Mouse (Mus musculus) CD4-positive, CD25-positive, alpha-beta regulatory T cell, adult 2 months (primary cell): ENCODE data around the gene Smg7.
"Not testable (repeated sequence)": the region's sequence is repeated elsewhere in the genome, so short reads cannot be mapped to it uniquely, and the experiment has no call there.

Experiments used
- DNase-seq: peaks from one replicate; pipeline ENCODE4 v3.0.0-alpha.2; 2012; ENCODE audit warnings: low read depth, low spot score

Smg7 gene

DNA sequence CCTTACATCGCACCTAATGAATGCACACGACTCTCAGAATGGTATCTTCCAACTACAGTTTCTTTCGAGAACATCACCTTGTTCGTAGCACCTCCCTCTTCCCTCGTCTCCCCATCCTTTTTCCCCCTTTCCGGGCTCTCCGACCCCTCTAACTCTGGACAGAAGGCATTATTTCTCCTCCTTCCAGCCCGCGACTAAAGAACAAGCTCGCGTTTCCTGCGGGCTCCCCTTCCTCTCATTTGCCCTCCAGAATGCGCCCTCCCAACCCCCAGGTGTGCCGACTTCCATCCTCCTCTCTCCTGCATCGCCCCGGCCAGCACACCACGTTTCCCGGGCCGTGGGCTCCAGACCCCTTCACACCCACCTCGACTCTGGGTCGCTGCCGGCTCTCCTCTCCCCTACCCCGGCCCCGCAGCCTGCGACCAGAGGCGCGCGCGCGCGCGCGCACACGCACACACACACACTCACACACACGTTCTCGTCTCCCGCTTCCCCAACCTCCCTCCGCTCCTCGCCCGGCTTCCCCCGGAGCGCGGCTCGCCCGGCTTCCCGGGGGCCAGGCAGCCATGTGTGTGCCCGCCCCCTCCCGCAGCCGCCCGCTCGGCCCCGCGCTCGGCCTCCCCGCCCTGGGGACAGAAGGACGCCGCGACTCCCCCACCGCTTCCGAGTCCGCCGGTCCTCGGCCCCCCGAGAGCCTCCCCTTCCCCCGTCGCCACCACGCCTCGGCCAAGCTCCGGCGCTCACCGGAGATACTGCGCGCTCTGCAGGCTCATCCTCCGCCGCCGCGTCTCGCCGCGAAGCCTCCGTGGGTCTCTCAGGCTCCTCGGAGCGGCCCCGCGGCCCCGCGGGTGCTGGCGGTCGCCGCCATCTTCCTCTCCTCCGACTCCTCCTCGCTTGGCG, at the start of gene Smg7:
Gene Smg7 (minus strand): TSS at position 882 of the 900 bp plus-strand sequence.
- DNase-seq = no peak

GRCm38 (mm10) chr1:152942977-152943376, 40.5 kb upstream of the Smg7 start:
- no peak for DNase-seq

DNA sequence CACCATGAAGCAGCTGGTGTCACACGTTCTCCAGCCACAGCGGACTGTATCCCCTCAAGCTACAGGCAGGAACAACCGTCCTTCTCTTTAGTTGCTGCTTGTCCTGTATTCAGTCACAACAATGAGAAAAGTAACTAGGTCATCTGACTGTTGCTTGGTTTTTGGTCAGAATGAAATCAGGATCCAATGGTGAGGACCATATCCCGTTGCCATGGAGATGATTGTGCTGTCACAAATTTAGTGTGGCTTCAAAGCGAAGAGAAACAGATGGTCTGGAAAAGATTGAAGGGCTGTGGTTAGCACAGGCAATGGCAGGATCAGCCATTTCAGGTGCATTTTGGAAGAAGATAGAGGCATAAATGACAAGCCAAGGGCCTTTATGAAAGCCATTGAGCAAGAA, 33.9 kb upstream of the Smg7 start:
- no peak for DNase-seq

DNA sequence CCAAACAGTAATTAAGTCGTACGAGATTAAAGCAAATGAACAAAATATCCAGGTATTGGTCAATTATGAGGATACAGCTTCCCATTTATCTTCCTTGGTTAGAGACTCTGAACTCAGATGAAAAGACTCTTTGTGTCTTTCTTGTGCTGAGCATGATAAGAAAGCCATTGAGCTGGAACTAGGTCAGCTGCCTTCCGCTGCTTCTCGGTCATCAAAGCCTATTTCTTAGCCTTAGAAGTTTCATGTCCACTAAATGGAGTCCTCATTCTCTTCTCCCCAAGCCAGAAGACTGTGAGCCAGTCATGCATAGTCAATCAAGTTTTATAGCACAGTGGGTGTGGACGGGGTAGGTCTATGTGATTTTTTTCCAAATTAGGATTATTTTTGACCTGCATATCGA, 33.0 kb upstream of the Smg7 start:
- DNase-seq = no peak

DNA sequence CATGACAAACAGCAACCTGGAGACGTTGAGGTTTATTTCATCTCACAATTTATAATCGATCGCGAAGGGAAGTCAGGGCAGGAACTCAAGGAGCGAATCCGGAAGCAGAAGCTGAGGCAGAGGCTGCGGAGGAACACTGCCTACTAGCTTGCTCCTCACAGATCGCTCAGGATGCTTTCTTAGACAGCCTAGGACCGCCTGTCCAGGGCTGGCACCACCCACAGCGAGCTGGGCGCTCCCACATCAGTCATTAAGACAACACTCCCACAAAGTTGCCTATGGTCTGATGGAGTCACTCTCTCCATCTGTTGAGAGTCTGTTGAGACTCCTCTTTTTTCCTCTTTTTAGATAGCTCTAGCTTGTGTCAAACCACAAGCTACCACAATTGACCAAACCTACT, 31.5 kb upstream of the Smg7 start:
- peak; percentile 11 for DNase-seq

GRCm38 (mm10) chr1:152921786-152922185, 19.3 kb upstream of the Smg7 start:
- no peak for DNase-seq

DNA sequence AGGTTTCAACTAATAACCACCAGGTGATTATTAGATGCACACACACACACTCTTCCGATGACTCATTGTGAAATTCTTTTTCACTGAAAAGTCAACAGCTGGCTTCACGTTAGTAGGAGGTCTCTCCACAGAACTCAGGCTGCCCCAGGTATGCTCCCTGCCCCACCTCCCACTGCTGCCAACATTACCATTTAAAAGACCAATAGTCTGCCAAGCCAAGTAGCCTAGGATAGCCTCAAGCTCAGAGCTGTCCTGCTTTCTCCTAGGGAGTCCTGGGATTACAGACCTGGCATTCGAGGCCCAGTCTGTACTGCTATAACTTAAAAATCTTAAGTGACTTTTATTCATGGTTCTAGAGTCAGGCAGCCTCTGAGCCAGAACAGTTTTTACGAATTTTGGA, 15.2 kb upstream of the Smg7 start:
- no peak for DNase-seq

DNA sequence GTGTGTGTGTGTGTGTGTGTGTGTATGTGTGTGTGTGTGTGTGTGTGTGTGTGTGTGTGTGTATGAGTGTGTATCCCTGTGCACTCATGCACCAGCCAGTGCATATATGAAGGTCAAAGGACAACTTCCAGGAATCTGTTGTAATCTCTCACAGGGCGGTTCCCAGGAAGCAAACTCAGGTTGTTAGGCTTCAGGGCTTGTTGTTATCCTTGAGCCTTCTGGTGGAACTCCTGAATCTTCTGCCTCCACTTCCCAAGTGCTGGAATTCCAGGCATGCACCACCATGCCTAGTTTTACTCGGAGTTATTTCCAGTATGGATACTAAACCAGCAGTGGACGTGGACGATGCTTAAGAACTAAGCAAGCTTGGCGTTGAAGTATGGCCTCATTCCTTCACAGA, 14.5 kb upstream of the Smg7 start:
- no peak for DNase-seq

DNA sequence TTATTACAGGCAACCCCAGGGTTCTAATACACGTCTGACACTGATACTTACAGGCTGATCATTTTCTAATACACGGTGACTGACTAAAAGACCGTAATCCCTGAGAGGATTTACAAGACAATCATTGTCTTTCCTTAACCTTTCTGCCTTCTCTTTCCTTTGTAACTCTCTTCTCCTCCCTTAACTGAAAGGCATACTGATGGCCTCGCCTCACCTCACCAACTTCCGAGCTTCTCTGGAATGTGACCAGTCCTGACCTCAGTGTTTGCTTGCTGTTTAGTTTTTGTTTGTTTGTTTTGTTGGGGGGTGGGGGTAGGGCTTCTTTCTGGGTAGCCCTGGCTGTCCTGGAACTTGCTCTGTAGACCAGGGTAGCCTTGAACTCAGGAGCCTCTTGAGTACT, 13.3 kb upstream of the Smg7 start:
- DNase-seq = no peak

DNA sequence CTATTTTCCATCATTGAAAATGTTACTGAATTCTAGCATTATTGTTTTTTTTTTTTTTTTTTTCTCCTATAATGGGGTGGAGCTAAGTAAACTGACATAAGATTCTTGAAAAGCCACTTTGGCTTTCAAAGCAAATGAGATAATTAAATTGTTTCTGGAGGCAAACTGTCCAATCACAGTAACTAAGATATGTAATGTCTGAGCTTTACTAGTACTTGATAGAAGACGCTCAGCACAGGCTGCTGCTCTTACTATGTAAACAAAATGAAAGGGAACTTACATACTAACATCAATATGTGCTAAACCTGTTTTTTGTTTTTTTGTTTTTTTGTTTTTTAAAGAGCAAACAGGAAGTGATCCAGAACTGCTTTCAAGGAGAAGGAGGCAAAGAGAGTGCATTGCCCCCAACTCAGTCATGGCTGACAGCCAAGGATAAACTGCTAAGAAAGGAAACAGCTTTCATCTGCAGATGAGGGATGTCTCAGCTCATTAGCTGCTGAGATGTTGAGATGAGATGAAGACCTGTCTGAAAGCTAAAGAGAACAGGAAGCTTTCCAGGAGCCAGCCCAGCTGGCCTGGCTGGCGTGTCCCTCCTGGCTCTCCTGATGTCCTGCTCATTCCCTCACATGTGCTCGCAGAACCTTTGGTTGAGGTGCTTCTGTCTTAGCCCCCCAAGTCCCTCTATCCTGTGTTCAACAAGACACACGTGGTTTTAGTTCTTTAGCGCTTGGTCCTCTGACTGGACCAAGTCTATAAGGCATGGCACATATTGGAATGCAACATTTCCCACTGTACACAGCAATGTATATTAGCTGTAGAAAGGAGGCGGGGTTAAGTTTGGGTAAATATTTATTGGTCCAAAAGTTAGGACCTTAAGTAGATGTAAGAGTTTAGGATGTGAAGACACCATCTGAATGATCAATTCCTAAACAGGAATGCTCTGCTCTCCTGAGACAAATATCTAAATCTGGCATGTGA, 11.3 kb upstream of the Smg7 start:
- no peak for DNase-seq

DNA sequence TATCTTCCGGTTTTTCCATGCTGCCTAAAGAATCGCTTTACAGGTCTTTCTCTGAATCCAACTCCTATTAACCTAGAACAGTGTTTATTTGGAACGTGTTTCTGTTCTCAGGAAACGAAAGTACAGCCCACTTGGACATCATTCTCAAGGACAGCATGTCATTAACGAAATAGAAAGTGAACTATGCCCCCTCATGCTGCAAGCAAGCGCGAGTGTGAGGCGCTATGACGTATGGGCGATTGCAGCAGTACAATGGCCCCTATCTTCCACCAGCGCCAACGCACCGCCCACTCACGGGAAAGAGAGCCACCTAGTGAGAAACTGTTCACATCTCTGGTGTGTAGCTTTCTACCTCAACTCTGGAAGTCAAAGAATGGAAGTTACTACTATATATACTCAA, 2.0 kb upstream of the Smg7 start:
- peak; percentile 94 for DNase-seq

DNA sequence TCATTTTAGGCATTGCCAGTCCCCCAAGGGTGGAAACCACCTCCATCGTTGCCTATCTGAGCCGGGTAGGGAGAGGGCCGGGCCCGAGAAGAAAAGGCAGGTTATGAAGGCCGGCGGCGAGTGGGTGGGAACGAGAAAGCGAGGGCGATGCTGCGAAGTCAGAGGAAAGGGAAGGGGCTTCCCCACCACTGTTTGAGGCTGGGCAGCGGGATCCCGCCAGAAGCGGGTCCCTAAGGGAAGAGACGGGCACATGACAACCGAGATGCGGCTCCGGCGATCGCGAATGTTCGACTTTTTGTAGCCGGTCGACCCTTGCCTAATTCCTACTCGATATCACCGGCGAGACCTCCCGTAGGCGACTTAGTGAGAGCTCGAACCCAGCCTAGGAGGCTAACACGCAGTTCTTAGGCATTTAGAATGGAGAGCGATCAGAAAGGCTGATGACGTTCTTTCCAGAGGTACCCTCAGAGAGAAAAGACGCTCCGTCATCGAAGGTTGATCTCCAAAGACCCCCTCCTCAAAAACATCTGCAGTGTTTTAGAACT, 1.2 kb upstream of the Smg7 start:
- peak; percentile 77 for DNase-seq

- DNase-seq = peak; percentile 96
Observed at GRCm38 (mm10) chr1:152902665-152903516, 445 bp upstream of the Smg7 start.

DNA sequence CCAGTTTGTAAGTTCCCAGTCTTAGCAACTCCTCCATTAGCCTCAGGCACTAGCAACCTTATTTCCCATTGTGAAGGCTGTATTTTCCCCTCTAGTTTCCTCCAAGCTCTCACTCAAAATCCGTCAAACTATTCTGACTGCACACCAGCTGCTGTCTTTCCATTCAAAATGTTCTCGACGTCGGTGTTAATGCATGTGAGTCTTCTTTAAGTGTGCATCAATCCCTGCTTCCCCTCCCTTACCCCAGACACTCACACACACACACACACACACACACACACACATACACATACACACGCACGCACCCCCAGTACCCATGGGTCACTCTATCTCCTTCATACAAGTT, 1.1 kb downstream of the Smg7 start:
- DNase-seq = no peak

- not testable (repeated sequence) for DNase-seq
Observed at GRCm38 (mm10) chr1:152888086-152888485, 14.4 kb downstream of the Smg7 start.

DNA sequence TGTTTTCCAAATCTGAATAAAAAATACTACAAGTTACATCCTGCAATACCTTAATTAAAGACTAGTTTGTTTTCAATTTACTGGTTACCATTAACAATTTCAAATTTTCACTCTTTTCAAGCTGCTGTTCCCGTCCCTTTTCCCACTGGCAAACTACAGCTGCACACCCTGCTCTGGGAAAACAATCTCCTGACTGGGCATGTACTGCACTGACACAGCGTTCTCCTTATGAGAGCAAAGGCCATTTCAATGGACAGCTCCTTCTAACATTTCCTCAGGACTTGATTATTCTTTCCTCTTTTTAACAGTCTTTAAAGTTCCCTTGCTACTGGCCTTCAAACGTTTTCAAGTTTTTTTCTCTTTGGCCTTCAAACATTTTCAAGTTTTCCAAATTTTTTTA, 31.4 kb downstream of the Smg7 start:
- no peak for DNase-seq

GRCm38 (mm10) chr1:152869901-152870300, 32.5 kb downstream of the Smg7 start:
- no peak for DNase-seq

DNA sequence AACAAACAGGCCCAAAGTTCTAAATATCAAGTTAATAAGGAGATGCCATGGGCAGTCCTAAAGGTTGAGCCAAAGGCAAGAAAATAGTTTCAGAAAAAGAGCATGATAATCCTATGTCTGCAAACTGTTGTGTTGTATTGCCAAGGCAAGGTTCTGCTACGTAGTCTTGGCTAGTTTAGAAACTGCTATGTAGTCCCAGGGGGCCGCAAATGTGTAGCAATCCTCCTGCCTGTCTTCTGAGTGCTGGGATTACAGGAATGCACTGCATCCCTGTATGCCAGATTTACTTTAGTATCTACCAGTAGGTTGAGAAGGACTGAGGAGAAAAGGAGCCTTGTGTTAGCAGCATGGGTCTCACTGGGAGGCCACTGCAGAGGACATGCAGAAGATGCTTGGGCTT, 55.6 kb downstream of the Smg7 start:
- no peak for DNase-seq

DNA sequence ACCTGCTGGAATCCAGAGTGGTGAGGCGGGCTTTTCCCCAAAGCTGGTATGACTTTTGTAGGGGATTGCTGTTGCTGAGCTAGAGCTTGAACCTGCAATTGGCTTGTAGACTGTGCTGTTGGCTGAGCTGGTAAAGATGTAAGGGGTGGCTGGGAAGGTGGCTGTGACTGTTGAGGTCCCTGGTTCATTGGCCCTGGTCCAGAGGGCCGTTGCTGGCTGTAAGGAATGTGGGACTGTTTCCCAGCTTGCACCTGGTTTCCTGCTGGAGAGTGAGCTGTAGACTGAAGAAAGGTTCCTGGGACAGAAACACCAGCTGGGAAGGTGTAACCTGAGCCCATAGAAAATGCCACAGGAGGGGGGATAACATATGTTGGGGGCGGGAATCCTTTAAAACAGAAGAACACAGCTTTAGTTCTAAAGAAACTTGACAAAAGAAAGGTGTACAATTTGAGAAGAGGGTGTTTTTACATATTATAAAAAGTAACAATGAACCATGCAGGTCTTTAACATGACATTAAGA, 57.2 kb downstream of the Smg7 start:
- no peak for DNase-seq

- DNase-seq = no peak
Observed at GRCm38 (mm10) chr1:152844634-152845033, 57.8 kb downstream of the Smg7 start.

- no peak for DNase-seq
Observed at GRCm38 (mm10) chr1:152841057-152841456, 61.4 kb downstream of the Smg7 start.
